Mouse (Mus musculus) cerebellum, adult 18-20 months (tissue): ENCODE measurements around the gene Dnajc1.

Source experiments
- DNase-seq, 2 experiments: peaks; one replicate each; pipeline ENCODE4 v3.0.0; 2021

Dnajc1 gene

GRCm38 (mm10) chr2:18392331-18393021 is at the start of gene Dnajc1:
TSS of gene Dnajc1 (minus strand) at chr2:18392830.
- peak; percentile 86 for DNase-seq

DNA sequence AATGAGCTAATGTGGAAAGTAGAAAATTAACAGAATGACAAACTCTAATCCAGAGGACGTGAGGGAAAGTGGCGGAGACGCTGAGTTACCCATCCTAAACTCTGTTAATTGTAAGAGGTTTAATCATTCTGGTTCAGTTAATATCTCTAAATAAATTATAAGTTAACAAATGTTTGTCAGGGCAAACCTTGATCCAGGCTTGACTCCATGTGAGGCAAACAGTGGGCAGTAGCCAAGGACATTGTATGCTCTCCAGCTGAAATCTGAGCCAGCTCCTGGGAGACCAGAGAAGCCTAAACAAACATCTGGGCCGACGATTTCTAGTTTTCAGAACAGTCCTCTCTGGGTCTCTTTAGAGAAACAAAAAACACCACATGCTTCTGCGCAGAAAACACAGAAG is 49.2 kb upstream of the Dnajc1 start:
- no peak for DNase-seq

- no peak for DNase-seq
Measured at GRCm38 (mm10) chr2:18415242-18415641, 22.6 kb upstream of the Dnajc1 start.

- DNase-seq, result no peak
Measured at GRCm38 (mm10) chr2:18403679-18404078, 11.0 kb upstream of the Dnajc1 start.

- DNase-seq, result no peak
Measured at GRCm38 (mm10) chr2:18401771-18402170, 9.1 kb upstream of the Dnajc1 start.

- no peak for DNase-seq
Measured at GRCm38 (mm10) chr2:18393022-18393519, 441 bp upstream of the Dnajc1 start.

DNA sequence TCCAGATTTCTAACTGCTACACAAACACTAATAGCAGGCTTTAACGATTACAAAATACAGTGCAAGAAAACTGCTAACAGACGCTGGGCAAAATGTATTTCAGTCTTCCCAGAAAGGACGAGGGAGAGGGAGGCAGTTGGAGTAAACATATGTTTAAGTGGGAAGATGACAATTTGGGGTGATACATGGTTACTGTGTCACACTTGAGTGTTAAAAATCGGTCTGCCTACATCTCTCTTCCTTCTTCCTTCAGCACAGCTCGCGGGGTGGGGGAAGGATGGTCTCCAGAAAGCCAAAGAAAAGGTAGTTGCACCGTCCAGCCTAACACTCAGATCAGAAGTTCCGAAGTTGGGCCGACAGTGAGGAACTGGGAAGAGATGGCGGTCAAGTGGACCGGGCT is 769 bp downstream of the Dnajc1 start:
- DNase-seq, result no peak

DNA sequence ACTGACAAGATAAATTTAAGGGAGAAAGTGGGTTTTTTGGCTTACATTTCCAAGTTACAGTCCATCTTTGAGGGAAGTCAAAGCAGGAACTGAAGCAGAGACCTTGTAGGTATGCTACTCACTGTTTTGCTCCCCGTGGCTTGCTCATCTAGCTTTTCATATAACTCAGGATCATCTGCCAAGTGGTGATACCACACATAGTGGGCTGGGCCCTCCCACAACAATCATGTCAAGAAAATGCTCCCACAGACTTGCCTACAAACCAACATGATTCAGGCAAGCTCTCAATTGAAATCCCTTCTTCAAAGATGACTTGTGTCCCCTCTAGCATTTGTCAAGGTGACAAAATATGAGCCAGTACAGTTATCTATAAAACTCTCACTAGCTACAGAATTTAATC is 3.0 kb downstream of the Dnajc1 start:
- no peak for DNase-seq

- no peak for DNase-seq
Measured at GRCm38 (mm10) chr2:18381662-18382061, 11.0 kb downstream of the Dnajc1 start.

DNA sequence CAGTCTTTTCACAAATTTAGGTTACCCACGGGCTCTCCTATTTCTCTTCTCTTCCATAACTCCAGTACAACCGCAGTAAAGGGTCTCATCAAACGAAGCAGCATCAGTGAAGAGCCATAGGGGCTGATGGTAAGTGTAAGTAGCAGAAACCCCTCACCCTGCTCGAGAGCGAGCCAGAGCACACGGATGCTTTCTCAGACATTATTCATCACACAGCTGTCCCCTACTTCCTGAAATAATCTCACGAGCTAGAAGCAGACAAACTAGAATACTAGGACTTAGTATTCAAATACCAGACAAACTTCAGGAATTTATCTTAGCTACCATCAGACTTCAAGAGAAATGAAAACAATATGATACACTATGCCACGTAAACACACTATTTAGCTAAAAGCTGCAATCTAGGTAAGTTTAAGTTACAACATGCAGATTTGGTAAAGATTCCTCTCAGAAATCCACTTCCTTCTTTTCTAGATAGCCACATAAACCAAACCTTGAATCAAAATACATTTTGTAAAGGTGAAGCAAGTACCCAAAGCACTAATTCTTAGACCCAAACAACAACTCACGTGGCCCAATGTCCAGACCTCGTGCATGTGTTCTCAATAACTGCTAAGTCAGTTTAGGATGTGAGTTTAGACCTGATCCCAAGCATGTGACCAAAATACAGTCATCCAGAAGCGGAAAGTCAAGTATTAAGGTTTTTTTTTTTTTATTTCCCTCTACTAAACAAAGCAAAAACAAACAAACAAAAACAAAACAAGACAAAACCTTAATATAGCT is 20.0 kb downstream of the Dnajc1 start:
- DNase-seq, result no peak

DNA sequence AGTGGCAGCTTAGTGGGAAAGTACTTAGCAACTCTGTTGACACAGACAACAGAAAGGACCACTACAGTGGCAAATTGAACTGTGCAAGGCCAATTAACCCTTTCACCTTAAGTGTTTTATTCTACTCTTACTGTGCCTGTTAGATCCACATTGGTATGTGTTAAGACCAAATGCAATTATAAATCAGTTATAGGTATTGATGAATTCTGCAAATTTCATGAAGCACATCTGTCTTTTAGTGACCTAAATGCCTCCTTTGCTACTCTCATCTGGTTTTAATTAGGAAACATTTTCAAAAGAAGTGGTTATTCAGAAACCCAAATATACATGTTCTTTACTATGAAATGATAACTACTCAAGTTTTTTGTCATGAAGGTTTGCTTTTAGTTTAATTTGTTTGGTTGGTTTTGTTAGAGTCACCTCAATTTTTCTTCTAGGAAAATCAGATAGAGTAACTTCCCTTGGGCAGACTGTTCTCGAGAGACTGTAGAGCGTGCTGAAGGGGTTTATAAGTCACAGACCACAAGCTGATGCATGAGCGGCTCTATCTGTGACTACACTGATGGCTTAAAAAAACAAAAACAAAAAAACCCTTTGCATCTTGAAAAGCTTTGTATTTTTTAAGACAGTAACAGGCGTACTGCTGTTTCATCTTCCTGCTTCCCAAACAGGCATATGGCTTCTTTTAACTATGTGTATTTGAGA is 21.7 kb downstream of the Dnajc1 start:
- DNase-seq, result no peak

- no peak for DNase-seq
Measured at GRCm38 (mm10) chr2:18364402-18364801, 28.2 kb downstream of the Dnajc1 start.

DNA sequence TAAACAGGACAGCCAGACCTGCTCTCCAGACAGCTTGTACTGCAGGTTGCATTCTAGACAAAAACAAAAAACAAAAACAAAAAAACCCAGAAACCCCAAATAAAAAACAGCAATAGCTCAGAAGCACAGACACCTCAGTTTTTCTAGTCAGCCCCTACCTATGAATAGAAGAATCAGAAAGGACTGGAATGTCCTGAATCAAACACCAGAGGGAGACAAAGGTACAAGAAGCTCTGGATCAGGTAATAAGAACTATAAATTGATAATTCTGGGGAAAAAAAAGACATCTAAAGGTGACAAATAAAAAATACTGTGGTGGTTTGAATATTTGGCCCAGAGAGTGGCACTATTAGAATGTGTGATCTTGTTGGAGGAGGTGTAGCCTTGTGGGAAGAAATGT is 37.3 kb downstream of the Dnajc1 start:
- no peak for DNase-seq

DNA sequence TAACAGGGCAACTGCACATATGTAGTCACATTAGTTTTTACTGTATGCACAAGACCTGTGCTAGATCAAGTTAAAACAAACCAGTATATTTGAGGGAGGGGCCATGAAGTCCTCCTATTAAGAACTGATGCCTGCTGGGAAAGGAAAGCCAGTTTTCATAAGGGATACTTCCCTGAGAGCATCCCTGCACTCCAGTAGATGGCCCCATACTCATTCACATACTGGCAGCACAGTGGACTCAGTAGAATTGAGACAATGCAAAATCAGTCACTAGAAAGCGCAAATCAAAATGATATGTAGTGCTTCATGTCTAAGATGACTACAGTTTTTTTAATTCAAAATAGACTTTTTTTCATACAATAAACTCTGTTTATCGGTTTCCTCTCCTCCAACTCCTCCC is 40.0 kb downstream of the Dnajc1 start:
- no peak for DNase-seq

DNA sequence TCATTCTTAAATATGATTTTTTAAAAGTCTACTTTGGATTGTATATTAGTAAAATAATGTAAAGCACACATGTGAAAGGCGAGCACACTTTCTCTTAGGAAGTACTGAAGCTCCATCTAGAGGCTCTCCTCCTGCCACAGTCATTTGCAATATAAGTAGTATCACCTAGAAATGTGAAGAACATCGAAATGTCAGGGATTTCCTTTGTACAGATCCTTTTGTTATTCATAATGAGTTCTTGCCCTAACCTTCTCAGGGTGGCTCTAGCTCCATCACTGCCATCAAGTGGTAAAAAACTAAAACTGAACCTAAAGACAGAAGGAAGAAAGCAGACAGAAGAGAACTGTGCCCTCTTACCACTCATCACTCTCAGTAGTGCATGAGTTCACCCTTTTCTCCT is 49.2 kb downstream of the Dnajc1 start:
- DNase-seq, result peak; percentile 3 to 11

DNA sequence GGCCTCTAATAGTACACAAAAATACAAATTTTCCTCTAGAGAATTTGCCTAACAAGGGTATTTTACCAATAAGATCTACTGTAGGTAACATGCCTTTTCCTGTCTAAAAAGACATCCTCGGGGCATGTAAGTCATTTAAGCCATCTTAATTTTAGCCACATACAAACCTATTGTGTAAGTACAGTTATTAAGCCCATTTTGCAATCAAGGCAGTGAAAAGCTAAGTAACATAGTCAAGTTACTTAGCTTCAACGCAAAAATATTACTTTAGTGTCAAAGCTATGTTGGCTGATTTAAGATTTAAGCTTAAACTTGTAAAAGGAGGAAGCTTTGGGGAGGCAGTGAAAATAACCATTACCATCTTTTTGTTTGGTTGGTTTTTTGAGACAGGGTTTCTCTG is 74.0 kb downstream of the Dnajc1 start:
- DNase-seq, result no peak

- no peak for DNase-seq
Measured at GRCm38 (mm10) chr2:18317503-18318281, 74.9 kb downstream of the Dnajc1 start.

DNA sequence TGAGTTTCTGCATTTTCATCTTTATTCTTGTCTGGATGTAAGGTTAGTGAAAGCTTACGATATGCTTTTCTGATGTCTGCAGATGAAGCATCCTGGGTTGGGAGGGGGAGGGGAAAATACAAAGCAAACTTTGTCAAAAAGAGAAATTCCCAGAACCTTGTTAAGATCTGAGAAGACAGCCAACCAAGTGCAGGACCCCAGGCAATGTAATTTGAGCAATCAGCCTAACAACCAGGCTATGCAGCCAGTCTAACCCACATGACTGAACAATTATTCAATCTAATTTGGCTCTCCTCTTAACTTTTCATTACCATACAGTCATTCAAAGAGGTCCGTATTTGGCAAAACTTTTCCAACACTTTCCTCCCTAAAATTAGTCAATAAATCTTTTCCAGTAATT is 75.7 kb downstream of the Dnajc1 start:
- no peak for DNase-seq

DNA sequence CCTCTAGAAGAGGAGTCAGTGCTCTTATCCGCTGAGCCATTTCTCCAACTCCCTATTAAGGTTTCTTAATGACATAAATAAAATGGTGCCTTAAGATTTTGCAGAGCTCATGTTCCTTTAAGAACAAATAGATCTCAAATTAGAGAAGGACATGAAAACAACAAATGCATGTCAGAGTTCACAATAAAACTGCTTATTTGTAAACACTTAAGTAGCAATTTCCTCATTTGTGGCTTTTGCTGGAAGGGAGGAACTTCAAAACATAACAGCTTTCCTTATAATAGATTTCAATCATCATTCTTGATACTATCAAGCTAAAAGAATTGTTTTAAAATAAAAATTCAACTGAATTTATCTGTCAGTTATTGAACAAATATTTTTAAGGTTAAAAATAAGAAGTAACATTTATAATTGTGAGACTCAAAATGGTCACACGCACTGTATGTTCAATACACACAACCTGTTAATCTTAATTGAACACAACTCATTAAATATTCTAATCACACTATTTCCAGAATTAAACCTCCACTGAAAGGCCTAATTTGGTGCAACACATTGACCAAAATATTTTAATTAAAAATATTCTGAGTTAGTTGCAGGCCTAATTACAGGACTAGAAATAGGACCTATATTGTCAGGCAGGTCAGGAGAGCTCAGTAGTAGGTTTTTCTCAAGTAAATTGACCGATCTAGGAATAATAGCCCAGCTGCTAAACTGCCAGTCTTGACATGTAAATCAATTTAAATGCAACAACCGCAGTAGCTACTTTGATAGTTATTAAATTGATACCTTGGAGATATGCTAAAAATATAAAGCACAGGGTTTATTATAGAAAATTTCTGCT is 82.1 kb downstream of the Dnajc1 start:
- DNase-seq, result no peak

DNA sequence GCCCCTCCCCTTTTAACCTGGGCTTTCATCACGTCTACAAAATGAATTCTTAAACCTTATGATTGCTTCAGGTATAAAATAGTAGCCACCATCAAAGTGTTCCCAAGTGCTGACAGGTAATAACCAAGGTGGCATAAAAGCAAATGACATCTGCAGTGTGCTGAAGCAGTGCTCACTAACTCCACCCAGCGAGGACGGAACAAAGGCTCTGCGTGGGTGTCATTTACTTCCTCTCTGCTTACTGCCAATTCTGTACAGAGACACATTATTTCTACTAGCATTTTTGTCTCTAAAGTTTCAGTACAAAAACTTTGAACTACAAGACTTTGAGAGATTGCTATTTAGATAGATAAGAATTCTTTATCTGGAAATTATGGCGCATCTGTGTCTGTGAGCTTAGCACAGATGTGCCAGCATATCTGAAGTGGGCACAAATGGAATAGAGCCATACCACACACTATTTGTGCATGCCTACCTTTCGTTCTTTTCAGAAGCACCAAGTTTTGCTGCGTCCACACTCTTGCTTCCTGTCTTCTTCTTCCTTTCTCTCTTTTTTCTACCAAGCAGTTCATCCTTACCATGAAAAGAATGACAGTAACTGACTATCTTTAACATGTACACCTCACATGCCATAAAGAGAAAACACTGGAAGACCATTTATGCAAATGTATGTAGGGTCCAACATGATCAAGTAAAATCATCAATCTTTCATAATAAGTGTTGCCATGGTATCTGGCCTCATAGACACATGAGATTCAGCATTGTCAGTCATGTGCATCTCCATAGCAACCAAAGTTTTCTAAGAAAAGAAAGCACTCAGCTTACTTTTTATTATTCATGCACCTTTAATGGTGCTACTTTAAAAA is 85.0 kb downstream of the Dnajc1 start:
- no peak for DNase-seq

- no peak for DNase-seq
Measured at GRCm38 (mm10) chr2:18300949-18301348, 91.7 kb downstream of the Dnajc1 start.
